Mouse (Mus musculus) sigmoid colon, adult 10 weeks (tissue): ENCODE results near the gene Zcchc24. TPM values are rescaled to one million over a fixed set of nuclear protein-coding genes. Genes with fewer than 3 reads are reported as not detected.

Experiments used
- polyA plus RNA-seq: library from polyadenylated mRNA; stranded (reverse); fragments of 350-450 nt; fragmentation: Illumina TruSeq; extraction: RNeasy Lipid Tissue Mini Kit (QIAGEN cat#74804); gene quantifications from one replicate; pipeline ENCODE4 v1.2.3, GENCODE M21; 2014; ENCODE audit warnings: low read depth, low replicate concordance

Gene Zcchc24
- polyA plus RNA-seq, result 24.2 TPM

GRCm38 (mm10) chr14:25768915-25769625 lies at the start of gene Zcchc24:
TSS of gene Zcchc24 (minus strand) at chr14:25769039.

GRCm38 (mm10) chr14:25693888-25694568 lies 74.8 kb downstream of the Zcchc24 start, which contains the start of gene Ppif:
TSS of gene Ppif (plus strand) at chr14:25694154.

Other genes with a start within 250 kb of the Zcchc24 start
- 37.9 TPM for gene Ppif, start 74.9 kb downstream of the Zcchc24 start, polyA plus RNA-seq
- gene Anxa11, start 73.1 kb upstream of the Zcchc24 start, polyA plus RNA-seq, result 61.8 TPM
- not detected for gene Plac9a, start 134.1 kb upstream of the Zcchc24 start, polyA plus RNA-seq
- gene Tmem254a, start 158.6 kb upstream of the Zcchc24 start, polyA plus RNA-seq, result 42.2 TPM
- 2.6 TPM for gene Cphx1, start 169.3 kb upstream of the Zcchc24 start, polyA plus RNA-seq
- not detected for gene Duxbl1, start 209.5 kb upstream of the Zcchc24 start, polyA plus RNA-seq